Mouse (Mus musculus) liver, embryonic 14.5 days (tissue): ENCODE data around the gene Scd1. TPM values are rescaled to one million over a fixed set of nuclear protein-coding genes. Genes with fewer than 3 reads are reported as not detected.
"Not testable (repeated sequence)": the region's sequence is repeated elsewhere in the genome, so short reads cannot be mapped to it uniquely, and the experiment has no call there.

ENCODE experiments used
- ATAC-seq: fragments of 200-750 bp; cut with Nextera tagmentation; 2 replicates; pipeline ENCODE4 v1.8.0; 2017; ENCODE audit warnings: moderate number of reproducible peaks, mild to moderate bottlenecking, moderate library complexity; ENCODE audit not compliant: insufficient read depth
- DNase-seq, 3 experiments: peaks; one replicate each; pipeline ENCODE4 v3.0.0-alpha.2; 2012 to 2013; ENCODE audit warnings: low read depth in 3 of 3, low spot score in 3 of 3
- H3K27ac ChIP-seq: fragments of 300-500 bp; sonication (generic); 2 replicates; pipeline ENCODE4 v1.5.1; 2014; ENCODE audit warnings: moderate library complexity, mild to moderate bottlenecking, control low read depth, inconsistent platforms
- H3K27me3 ChIP-seq: fragments of 300-500 bp; sonication (generic); 2 replicates; pipeline ENCODE4 v1.6.1; 2014; ENCODE audit warnings: mild to moderate bottlenecking, low read length, moderate library complexity; ENCODE audit not compliant: control insufficient read depth, insufficient read depth
- H3K36me3 ChIP-seq: fragments of 300-500 bp; sonication (generic); replicated peaks from 2 replicates; pipeline ENCODE4 v1.6.1; 2014; ENCODE audit warnings: low read depth; ENCODE audit not compliant: control insufficient read depth, insufficient read depth
- H3K4me1 ChIP-seq, 2 experiments: fragments of 200-500 bp in 1 of 2; fragments of 300-500 bp in 1 of 2; sonication (generic) in 1 of 2; replicated peaks; 2 replicates each; pipeline ENCODE4 v1.6.1; 2012 to 2014; ENCODE audit warnings: antibody characterized with exemption in 1 of 2, inconsistent platforms in 1 of 2, low read length in 1 of 2; ENCODE audit not compliant: control insufficient read depth in 2 of 2, insufficient read depth in 2 of 2
- H3K4me2 ChIP-seq: fragments of 300-500 bp; sonication (generic); 2 replicates; pipeline ENCODE4 v1.6.1; 2014; ENCODE audit warnings: low read depth, mild to moderate bottlenecking, control low read depth, moderate library complexity
- H3K4me3 ChIP-seq, 2 experiments: fragments of 200-500 bp in 1 of 2; fragments of 300-500 bp in 1 of 2; sonication (generic) in 1 of 2; 2 replicates each; pipeline ENCODE4 v1.5.1; 2012 to 2014; ENCODE audit warnings: low read depth in 2 of 2, low read length in 2 of 2, mild to moderate bottlenecking in 2 of 2, control low read depth in 1 of 2, inconsistent platforms in 1 of 2, moderate library complexity in 1 of 2; ENCODE audit not compliant: insufficient read depth in 1 of 2
- H3K9ac ChIP-seq: fragments of 300-500 bp; sonication (generic); replicated peaks from 2 replicates; pipeline ENCODE4 v1.6.1; 2014; ENCODE audit warnings: mild to moderate bottlenecking, control low read depth, moderate library complexity
- H3K9me3 ChIP-seq: fragments of 300-500 bp; sonication (generic); 2 replicates; pipeline ENCODE4 v1.6.1; 2016; ENCODE audit warnings: low read length, mixed read lengths; ENCODE audit not compliant: control insufficient read depth
- CTCF ChIP-seq: IDR thresholded peaks from 2 replicates; pipeline ENCODE4 v1.5.1; 2016; ENCODE audit warnings: antibody characterized with exemption, low read depth, control low read depth
- EP300 ChIP-seq: IDR thresholded peaks from 2 replicates; pipeline ENCODE4 v1.6.1; 2016; ENCODE audit warnings: antibody characterized with exemption, low read depth
- WGBS: fragments of 180-500 bp; shearing (Covaris S2); extraction: QIAGEN DNeasy Blood & Tissue Kit; methylation state at CpG from one replicate; pipeline ENCODE4 v1.1.7; 2014; ENCODE audit not compliant: insufficient replicate concordance; 5-methylcytosine and 5-hydroxymethylcytosine counted together
- polyA plus RNA-seq, 2 experiments: library from polyadenylated mRNA; depleted of rRNA in 1 of 2; stranded (reverse) in 1 of 2; unstranded in 1 of 2; fragments of >200 nt; fragmentation: Nextera tagmentation in 1 of 2; extraction: Ambion mirVana in 1 of 2; gene quantifications; 2 replicates each; pipeline versions ENCODE4 v1.2.1 to v1.2.3; 2012 to 2014

Gene Scd1
- polyA plus RNA-seq, 2 experiments, result 11.9 to 22.5 TPM

GRCm38 (mm10) chr19:44372969-44373368 is 34.7 kb downstream of the Scd1 start:
- Histone ChIP-seq H3K9ac (no peak overlapping the region), H3K9me3 (no peaks in the 10 kb centered on the region), H3K4me1 (peaks cover 2 to 6% of the 10 kb centered on the region in 2 experiments; a peak in 2 of 4 replicates), H3K4me2 (no peak overlapping the region), H3K27me3 (no peaks in the 10 kb centered on the region), H3K36me3 (no peaks in the 10 kb centered on the region), H3K27ac (no peak overlapping the region), H3K4me3 (no peak overlapping the region)
- DNase-seq, result peak; percentile 67 to 73 (median 70)
- 12% methylated on average over 6 of the region's 6 CpGs for WGBS
- peak; percentile 95 for TF ChIP-seq CTCF
- TF ChIP-seq EP300, result 0 out of 2 replicates have a peak, but pooled peaks have one; percentile 13
- peak; percentile 80 for ATAC-seq

- WGBS, result 58% methylated on average over 5 of the region's 5 CpGs
- no peak for DNase-seq
- H3K9ac ChIP-seq, result no peak overlapping the region
These were observed 37.4 kb downstream of the Scd1 start for GRCm38 (mm10) chr19:44370231-44370630.

GRCm38 (mm10) chr19:44369371-44369770 is 38.3 kb downstream of the Scd1 start:
- Histone ChIP-seq H3K4me2 (no peak overlapping the region), H3K9me3 (no peaks in the 10 kb centered on the region), H3K9ac (no peak overlapping the region), H3K27me3 (no peaks in the 10 kb centered on the region), H3K36me3 (no peaks in the 10 kb centered on the region), H3K4me3 (no peak overlapping the region), H3K4me1 (peaks cover 0 to 4% of the 10 kb centered on the region in 2 experiments; a peak in 2 of 4 replicates), H3K27ac (no peak overlapping the region)
- TF ChIP-seq CTCF (no peak), EP300 (no peak)
- WGBS, result 57% methylated on average over 8 of the region's 8 CpGs
- no peak for DNase-seq
- no peak for ATAC-seq

More at GRCm38 (mm10) chr19:44370231-44370630, 37.4 kb downstream of the Scd1 start:
- Histone ChIP-seq H3K4me2 (no peak overlapping the region), H3K36me3 (no peaks in the 10 kb centered on the region), H3K4me3 (no peak overlapping the region), H3K27me3 (no peaks in the 10 kb centered on the region), H3K27ac (no peak overlapping the region), H3K9me3 (no peaks in the 10 kb centered on the region), H3K4me1 (peaks cover 0 to 4% of the 10 kb centered on the region in 2 experiments; a peak in 2 of 4 replicates)
- ATAC-seq, result no peak
- no peak for TF ChIP-seq EP300
- no peak for TF ChIP-seq CTCF

- H3K9ac ChIP-seq, ATAC-seq, H3K4me3 ChIP-seq, H3K36me3 ChIP-seq, H3K4me2 ChIP-seq, H3K4me1 ChIP-seq, H3K9me3 ChIP-seq, DNase-seq, H3K27ac ChIP-seq, H3K27me3 ChIP-seq: not testable (repeated sequence)
- WGBS, result 76% methylated on average over 10 of the region's 10 CpGs
These were observed 40.6 kb downstream of the Scd1 start for GRCm38 (mm10) chr19:44367076-44367475.

- TF ChIP-seq EP300, result peak; percentile 52
- no peak for TF ChIP-seq CTCF
- no peak overlapping the region for H3K4me2 ChIP-seq
- H3K27ac ChIP-seq, result no peak overlapping the region
- 46% methylated on average over 4 of the region's 4 CpGs for WGBS
- H3K4me1 ChIP-seq, result peaks cover 0 to 4% of the 10 kb centered on the region in 2 experiments; a peak in 2 of 4 replicates
- no peak overlapping the region for H3K4me3 ChIP-seq
- no peaks in the 10 kb centered on the region for H3K36me3 ChIP-seq
- no peak for DNase-seq
- no peak for ATAC-seq
- no peak overlapping the region for H3K9ac ChIP-seq
- H3K9me3 ChIP-seq, result no peaks in the 10 kb centered on the region
- H3K27me3 ChIP-seq, result no peaks in the 10 kb centered on the region
These were observed 41.9 kb downstream of the Scd1 start for GRCm38 (mm10) chr19:44365733-44366132.
